Mouse (Mus musculus) olfactory bulb, adult 2 months (tissue): ENCODE measurements around the gene Fndc3b.

ENCODE experiments used
- CTCF ChIP-seq: fragments of 200-500 bp; IDR thresholded peaks from 2 replicates; pipeline ENCODE4 v1.5.1; 2012; ENCODE audit warnings: low read depth, mild to moderate bottlenecking, low read length, moderate library complexity; ENCODE audit not compliant: insufficient read depth
- POLR2A ChIP-seq: fragments of 200-500 bp; IDR thresholded peaks from 2 replicates; pipeline ENCODE4 v1.6.1; 2012; ENCODE audit warnings: mild to moderate bottlenecking, low read depth, low read length, moderate library complexity; ENCODE audit not compliant: insufficient read depth

- TF ChIP-seq POLR2A: no peak
- no peak for TF ChIP-seq CTCF
Observed at GRCm38 (mm10) chr3:27561921-27562320, 149.2 kb downstream of the Fndc3b start.
